Mouse (Mus musculus): ENCODE data around the gene Olfr312.

Olfr312 gene

DNA sequence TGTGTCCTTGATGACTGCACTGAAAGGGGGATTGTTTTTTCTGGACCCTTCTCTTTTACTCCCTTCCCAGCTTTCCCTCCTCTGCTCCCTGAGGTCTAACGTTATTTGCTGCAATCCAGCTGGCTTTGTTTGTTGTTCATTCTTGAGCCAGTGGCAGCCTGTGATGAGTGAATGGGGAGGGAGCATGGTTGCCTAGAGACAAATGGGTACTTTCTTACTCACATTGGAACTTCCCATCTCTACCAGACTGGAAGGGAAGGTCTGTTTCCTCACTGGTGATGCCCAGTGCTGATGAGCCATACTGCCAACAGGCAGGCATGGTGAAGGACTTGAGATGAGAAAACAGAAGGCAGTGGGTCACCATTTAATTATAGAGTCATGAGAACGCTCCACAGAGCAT lies 20.7 kb downstream of the Olfr312 start:
- in situ Hi-C loops (cut with MboI; ENCODE audit: low sequenced_read_pairs): no loop called here

DNA sequence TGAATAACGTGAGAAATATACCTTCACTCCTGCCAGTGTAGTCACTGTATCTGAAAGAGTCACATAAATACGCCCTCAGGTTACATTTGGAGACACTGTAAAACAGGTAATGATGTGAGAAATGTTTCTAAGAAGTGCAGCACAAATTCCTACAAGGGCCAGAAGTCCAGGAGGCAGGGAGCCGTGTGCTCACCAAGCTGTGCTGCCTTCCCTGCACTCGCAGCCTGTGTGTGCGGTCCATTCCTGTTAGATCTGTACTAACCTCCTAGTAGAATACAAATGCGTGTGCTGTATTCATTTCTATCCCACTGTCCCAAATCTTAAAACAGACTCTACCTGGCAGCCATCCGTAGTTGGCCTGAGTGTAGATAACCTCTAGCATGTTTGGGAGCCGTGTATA lies 31.7 kb downstream of the Olfr312 start:
- in situ Hi-C loops (cut with MboI; ENCODE audit: low sequenced_read_pairs): no loop called here

DNA sequence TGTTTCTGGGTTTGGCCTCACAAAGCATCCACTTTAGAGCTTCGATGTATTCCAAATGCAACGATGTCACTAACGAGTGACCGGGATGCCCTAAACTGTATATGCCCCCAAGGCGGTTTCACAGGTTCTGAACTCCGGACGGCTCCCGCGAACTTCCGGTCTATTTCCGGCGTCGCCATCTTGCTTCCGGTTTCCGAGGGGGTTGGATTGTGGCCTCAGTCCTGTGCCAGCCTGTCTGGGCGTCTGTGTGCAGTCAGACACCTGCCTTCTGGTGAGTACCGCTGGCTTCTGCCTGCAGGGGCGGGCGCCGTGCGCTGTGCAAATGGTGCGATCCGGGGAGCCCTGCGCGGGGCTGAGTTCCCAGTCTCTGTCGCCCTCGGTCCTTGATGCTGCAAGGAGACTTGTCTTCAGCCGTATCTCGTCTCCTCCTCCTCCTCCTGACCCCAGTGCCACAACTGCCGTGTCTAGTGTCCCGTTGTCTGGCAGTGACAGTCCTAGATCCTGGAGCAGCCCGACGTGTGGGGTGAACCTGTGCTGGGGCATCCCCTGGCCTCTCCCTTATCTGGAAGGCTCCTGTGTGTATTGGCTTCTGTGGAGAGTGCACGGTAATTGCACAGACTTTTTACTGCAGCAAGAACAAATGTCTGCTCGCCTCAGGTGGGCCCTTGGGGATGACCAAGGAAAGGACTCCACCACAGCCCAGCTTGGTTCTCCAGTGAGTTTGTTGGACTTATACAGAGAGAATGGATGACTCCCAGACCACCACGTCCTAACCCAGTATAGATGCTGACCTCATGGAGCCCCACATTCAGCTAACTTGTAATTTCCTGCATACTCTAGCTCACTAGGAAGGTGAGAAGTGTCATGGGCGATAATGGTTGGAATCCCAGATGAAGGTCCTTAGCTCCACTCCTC lies 38.3 kb downstream of the Olfr312 start, which contains the start of gene 2810021J22Rik:
Gene 2810021J22Rik, plus strand, starts transcription at position 178 of the 915 bp plus-strand sequence.
- in situ Hi-C loops (cut with MboI; ENCODE audit: low sequenced_read_pairs): no loop called here

DNA sequence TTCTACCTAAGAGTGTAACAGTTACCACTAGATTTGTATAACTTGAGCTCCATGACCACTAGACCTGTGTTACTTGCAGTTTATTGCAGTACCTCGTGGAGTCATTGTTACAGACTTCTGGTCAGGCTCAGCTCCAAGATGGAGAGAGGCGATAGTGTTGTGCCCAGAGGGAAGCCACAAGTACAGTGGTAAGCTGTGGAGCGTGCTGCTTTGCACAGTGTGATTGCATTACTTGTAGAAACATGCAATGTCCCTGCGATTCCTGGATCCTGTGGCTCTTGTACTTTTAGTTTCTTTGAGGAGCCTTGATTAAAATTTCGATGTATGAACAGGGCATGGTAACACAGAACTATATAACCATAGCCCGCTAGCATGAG lies 38.9 kb downstream of the Olfr312 start:
- in situ Hi-C loops (cut with MboI; ENCODE audit: low sequenced_read_pairs): no loop called here

DNA sequence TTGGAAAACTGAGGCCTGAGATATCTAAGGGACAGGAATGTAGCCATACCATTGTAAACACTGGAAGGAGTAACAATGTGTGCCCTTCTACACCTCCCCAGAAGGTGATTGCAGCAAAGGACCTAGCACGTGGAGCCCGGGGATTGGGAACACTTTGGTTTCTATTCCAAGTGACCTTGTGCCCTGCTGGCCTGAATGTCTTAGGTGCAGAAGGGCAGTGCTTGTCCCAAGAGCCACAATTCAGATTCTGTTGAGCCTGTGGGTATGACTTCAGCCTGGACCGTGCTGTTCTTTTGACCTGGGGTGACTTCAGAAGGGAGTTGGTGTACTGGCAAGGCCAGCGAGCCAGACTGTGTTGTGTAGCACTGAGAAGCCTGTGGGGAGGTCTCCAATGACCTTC lies 41.9 kb downstream of the Olfr312 start:
- in situ Hi-C loops (cut with MboI; ENCODE audit: low sequenced_read_pairs): no loop called here

DNA sequence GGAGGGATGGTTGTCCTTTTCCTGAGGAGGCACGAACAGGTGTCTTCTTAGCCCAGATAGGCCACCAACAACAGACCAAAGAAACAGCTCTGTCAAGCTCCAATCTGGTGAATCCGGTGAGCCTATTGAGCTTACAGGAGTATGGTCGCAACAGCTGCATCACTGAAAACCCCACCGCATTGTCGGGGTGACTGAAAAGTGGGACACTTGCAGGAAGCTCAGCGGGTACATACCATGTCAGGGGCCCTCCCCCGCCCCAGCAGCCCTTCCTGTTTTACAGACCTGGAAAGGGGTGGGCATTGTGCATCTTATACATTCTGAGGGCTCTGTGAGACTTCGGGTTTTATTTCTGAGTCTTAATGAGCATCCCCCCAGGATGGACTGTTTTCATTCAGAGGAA lies 54.7 kb downstream of the Olfr312 start:
- in situ Hi-C loops (cut with MboI; ENCODE audit: low sequenced_read_pairs): no loop called here

Measured in CH12F3 (cell line).